Mouse (Mus musculus) spleen, adult 18-20 months (tissue): ENCODE measurements around the gene Fam240a.

Experiments used
- DNase-seq, 2 experiments: peaks; one replicate each; pipeline ENCODE4 v3.0.0; 2022; ENCODE audit warnings: mixed read lengths in 2 of 2

Gene Fam240a

GRCm38 (mm10) chr9:110916786-110917185 lies at the start of gene Fam240a:
TSS of gene Fam240a (minus strand) at chr9:110916861.
- DNase-seq: no peak

DNA sequence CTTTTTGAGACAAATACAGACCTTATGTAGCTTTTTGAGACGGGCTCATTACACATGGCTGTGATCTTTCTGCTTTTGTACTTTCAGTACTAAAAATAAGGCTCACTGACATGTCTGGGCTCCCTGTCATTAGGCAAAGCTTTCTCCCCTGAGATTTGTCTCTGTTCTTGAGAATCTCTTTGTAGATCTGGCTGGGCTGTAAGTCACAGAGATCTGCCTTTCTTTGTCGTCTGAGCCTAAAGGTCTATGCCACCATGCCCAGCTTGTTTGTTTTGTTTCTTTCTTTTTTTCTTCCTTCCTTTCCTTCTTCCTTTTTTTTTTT lies 49.2 kb upstream of the Fam240a start:
- no peak for DNase-seq

GRCm38 (mm10) chr9:110965062-110965909 lies 48.6 kb upstream of the Fam240a start:
- peak in 1 of 2 experiments; percentile 22 for DNase-seq

DNA sequence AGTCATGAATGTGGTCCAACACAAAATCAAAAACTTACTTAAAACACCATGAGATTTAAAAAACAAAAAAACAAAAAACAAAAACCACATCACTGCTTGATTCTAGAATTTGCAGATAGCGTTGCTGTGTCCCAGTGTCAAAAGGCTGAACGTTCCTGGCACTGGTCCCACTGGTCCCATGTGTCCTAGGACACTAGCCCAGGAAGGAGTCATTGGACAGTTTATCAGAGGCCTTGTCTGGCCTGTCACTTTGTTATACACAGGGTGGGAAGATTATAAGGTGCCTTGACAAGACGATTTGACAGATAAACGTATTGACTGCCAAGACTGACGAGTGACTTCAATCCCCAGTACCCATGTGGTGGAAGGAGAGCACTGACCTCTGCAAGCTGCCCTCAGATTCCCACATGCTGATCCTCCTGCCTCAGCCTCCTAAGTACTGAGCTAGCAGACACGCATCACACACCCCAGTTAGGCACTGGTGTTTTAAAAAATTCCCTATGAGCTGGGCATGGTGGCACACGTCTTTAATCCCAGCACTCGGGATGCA lies 47.0 kb upstream of the Fam240a start:
- no peak for DNase-seq

- no peak for DNase-seq
Observed at GRCm38 (mm10) chr9:110961386-110961785, 44.7 kb upstream of the Fam240a start.

GRCm38 (mm10) chr9:110960230-110961149 lies 43.8 kb upstream of the Fam240a start:
- DNase-seq: no peak

DNA sequence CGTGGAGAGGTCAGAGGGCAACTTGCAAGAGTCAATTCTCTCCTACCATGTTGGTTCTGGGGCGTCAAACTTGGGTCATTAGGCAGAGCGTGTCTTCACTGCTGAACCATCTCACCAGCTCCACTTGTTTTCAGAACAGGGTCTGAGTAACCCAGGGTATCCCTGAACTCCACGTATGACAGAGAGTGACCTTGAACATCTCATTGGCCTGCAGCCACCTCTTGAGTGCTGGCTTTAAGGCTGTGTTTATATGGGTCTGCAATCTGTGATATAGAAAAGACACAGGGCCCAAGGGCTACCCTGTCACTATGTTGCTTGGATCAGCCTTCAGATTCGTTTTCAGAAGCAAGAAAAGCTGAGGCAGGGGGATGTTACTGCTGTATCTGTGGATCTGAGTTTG lies 43.0 kb upstream of the Fam240a start:
- no peak for DNase-seq

- no peak for DNase-seq
Observed at GRCm38 (mm10) chr9:110955962-110956361, 39.3 kb upstream of the Fam240a start.

- DNase-seq: no peak
Observed at GRCm38 (mm10) chr9:110954681-110955445, 38.2 kb upstream of the Fam240a start.

- DNase-seq: peak in 1 of 2 experiments; percentile 32
Observed at GRCm38 (mm10) chr9:110953550-110954461, 37.1 kb upstream of the Fam240a start.

DNA sequence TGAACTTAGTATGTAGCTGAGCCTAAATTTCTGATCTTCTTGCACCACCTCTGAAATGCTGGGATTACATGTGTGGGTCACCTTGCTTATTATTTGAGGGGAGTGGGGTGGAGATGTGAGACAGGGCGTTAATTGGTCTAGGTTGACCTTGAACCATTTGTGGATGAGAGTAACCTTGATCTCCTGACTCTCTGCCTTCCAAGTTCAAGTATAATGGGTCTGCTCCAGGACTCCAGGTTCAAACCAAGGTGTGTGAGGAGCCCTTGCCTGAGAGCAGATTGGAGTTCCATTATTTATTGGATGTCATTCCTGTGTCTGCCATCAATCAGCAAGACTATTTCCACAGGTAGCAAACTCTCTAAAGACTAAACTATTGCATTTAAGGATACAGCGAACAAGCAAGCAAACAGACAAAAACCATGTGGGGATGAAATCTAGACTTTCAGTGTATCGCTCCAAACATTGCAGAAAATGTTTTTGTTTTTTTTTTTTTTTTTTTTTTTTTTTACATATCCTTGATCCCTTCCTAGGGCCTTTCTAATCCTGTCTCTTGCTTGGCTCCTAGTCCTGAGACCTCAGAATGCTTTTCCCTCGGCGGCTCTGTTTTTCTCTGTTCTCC lies 36.4 kb upstream of the Fam240a start:
- no peak for DNase-seq

- DNase-seq: no peak
Observed at GRCm38 (mm10) chr9:110952398-110952797, 35.7 kb upstream of the Fam240a start.

DNA sequence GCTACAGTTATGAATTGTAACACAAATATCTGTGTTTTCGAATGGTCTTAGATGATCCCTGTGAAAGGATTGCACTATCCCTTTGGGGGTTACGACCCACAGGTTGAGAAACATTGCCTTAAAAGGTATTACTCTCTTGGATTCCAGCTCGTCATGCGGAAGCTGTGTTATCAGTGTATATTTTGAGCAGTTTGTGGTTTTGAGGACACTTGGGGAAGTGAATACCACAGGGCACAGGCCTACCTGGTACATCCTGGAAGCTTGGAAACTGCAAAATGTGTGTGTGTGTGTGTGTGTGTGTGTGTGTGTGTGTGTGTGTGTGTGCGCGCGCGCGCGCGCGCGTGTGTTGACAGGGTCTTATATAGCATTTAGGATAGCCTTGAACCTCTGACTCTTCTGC lies 35.2 kb upstream of the Fam240a start:
- DNase-seq: no peak

GRCm38 (mm10) chr9:110951397-110951796 lies 34.7 kb upstream of the Fam240a start, which contains the start of gene Lrrc2:
TSS of gene Lrrc2 (plus strand) at chr9:110951545.
- no peak for DNase-seq

DNA sequence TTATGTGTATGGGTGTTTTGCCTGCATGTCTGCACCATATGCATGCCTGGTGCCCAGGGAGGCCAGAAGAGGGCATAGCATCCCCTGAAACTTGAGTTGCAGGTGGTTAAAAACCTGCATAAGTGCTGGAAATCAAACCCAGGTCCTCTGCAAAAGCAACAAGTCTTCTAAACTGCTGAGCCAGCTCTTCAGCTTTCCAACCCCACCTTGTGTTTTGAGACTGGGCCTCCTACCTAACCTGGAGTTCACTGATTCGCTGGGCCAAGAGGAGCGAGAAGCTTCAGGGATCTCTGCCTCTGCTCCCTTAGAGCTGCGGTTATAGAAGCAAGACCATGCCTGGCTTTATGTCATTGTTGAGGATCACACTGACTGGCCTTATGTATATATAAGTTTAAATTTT lies 33.4 kb upstream of the Fam240a start:
- DNase-seq: no peak

DNA sequence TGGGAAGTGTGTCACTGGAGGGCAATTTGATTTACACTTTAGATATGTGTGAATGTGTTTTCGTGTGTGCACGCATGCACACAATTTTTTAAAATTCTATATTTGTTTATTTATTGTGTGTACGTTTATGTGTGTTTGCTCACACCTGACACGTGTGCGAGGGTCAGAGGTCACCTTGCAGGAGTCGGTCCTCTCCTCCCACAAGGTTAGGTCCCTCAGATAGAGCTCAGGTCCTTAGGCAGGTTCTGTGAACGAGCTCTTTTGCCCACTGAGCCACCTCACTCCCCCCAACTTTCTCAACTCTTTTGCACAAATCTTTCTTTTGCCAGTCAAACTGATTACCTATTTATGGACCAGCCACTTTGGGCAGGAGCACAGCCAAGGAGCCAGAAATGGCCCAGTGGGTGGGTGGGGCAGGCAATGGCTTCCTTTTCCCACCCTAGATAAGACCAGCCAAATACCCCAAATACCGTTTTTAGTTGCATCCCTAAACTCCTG lies 32.2 kb upstream of the Fam240a start:
- no peak for DNase-seq

- no peak for DNase-seq
Observed at GRCm38 (mm10) chr9:110947900-110948299, 31.2 kb upstream of the Fam240a start.

GRCm38 (mm10) chr9:110947261-110947661 lies 30.6 kb upstream of the Fam240a start:
- DNase-seq: no peak

- peak in 1 of 2 experiments; percentile 4 for DNase-seq
Observed at GRCm38 (mm10) chr9:110946548-110947044, 29.9 kb upstream of the Fam240a start.

GRCm38 (mm10) chr9:110945926-110946325 lies 29.3 kb upstream of the Fam240a start, which contains the start of gene Tdgf1:
TSS of gene Tdgf1 (minus strand) at chr9:110946158.
- DNase-seq: no peak
